Mouse (Mus musculus) B cell, adult (primary cell): ENCODE data around the gene Zmym4. TPM values are rescaled to one million over a fixed set of nuclear protein-coding genes. Genes with fewer than 3 reads are reported as not detected.

ENCODE experiments used
- total RNA-seq: library from RNA; stranded (reverse); gene quantifications from 4 replicates; pipeline ENCODE4 v1.2.4, GENCODE M21; 2023; ENCODE audit not compliant: inconsistent age

Zmym4 gene
- total RNA-seq: 33.2 to 52.3 TPM (median 38.8 TPM) in 4 replicates

DNA sequence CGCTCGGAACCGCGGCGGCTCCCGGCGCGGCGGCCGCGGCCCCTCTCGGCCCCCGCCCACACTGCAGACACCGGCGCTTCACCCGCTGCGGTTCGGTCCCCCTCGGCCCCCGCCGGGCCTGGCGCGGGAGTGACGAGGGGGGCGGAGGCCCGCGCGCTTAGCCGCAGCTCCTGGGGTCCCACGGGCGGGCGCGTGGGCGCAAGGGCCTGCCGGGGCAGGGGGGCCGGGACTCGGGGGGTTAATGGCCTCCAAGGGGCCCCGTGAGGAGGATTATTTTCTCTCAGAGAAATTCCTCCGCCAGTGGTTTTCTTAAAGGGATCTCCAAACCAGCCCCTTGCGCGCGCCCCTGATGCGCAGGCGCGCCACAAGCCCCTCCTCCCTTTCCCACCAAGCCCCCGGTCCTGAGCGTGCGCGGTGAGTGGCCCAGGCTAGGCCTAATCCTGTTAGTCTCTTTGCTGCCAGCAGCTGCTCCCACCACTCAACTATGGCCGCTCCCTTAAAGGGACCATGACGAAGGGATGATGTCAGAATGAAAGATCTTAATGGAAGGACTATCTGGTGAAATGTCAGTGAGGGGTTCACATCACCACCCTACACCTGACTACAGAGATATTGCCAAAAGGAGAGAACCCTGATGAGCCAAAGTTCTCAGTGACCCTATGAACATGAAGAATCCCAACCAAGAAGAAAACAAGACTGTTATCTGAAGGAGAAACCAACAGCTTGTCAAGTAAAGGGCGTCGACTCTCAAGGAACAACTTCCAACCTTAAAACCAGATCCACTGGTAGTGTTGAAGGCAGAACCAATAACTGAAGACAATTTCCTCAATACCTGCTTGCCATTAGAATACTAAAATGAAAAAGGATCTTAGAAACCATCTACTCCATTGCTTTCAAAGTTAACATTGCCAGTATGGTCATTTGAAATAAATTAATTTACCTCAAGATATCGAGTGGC is at the start of gene Zmym4:
TSS of gene Zmym4 (minus strand) at position 272 of the 958 bp plus-strand sequence.

Other genes with a start within 250 kb of the Zmym4 start
- not detected in 4 replicates for gene Tfap2e, start 231.9 kb downstream of the Zmym4 start, total RNA-seq
- 29.1 to 34.0 TPM (median 30.8 TPM) in 4 replicates for gene Ncdn, start 214.7 kb downstream of the Zmym4 start, total RNA-seq
- gene AU040320, start 214.6 kb downstream of the Zmym4 start, total RNA-seq: 44.3 to 55.1 TPM (median 50.5 TPM) in 4 replicates
- 880 to 958 TPM (median 935 TPM) in 4 replicates for gene Sfpq, start 53.2 kb upstream of the Zmym4 start, total RNA-seq
- gene Zmym1, start 93.0 kb upstream of the Zmym4 start, total RNA-seq: 8.5 to 16.6 TPM (median 15.5 TPM) in 4 replicates
- gene Zmym6, start 109.2 kb upstream of the Zmym4 start, total RNA-seq: 23.7 to 31.6 TPM (median 25.2 TPM) in 4 replicates
- gene Tmem35b, start 155.6 kb upstream of the Zmym4 start, total RNA-seq: 9.3 to 10.7 TPM (median 10.5 TPM) in 4 replicates
- gene Dlgap3, start 201.1 kb upstream of the Zmym4 start, total RNA-seq: 0.42 to 1.4 TPM (median 0.55 TPM) in 4 replicates